Mouse (Mus musculus): Measurements from ENCODE around the gene Btbd7.

GRCm38 (mm10) chr12:102740285-102740684 is 138.0 kb downstream of the Btbd7 start:
- TF ChIP-seq CTCF (conservative IDR thresholded peaks at IDR 0.05; ENCODE audit: insufficient read depth, insufficient read length, low read depth, low read length): peak; percentile 32; the same call in 1 of the 2 replicates
- TF ChIP-seq POLR2A (IDR thresholded peaks at IDR 0.05; ENCODE audit: low read depth, low read length): no peak
